Comparison of ENCODE assay signal across 15 mouse cellular contexts in genomic region chr14:99579765-99580266, GRCm38 (mm10).
DNase-seq lines count a peak whose midpoint lies in the region; ATAC-seq and TF ChIP-seq lines count a peak whose summit lies in the region.
"Had no signal": no experiment of that assay in that cellular context is flagged by ENCODE, and none has a peak within 500 bp of the region (broad histone marks: within the 10 kb centered on the region; RNA-seq: fewer than 3 reads in every experiment).

No protein-coding gene starts in this region.

- TF ChIP-seq CTCF in small intestine, adult 2 months (IDR thresholded peaks at IDR 0.05; ENCODE audit: extremely low read depth, insufficient read length, insufficient replicate concordance, low read depth, low read length) = no peak

- no peaks in the 10 kb centered on the region for H3K9me3 ChIP-seq in embryonic facial prominence, embryonic 13.5 days
- no peaks in the 10 kb centered on the region for H3K9me3 ChIP-seq in embryonic facial prominence, embryonic 10.5 days
- H3K9me3 ChIP-seq in kidney, embryonic 14.5 days (ENCODE audit: control insufficient read depth, low read length) = no peaks in the 10 kb centered on the region
- no peaks in the 10 kb centered on the region for H3K9me3 ChIP-seq in embryonic facial prominence, embryonic 14.5 days (ENCODE audit: control insufficient read depth, low read length)
- H3K9me3 ChIP-seq: liver, embryonic 13.5 days had no signal

- no peak for ATAC-seq in embryonic facial prominence, embryonic 13.5 days (ENCODE audit: insufficient number of reproducible peaks, insufficient read depth, low FRiP score, low TSS enrichment, low read depth)
- no peak for ATAC-seq in kidney, embryonic 14.5 days (ENCODE audit: low FRiP score, low TSS enrichment)
- no peak for ATAC-seq in embryonic facial prominence, embryonic 14.5 days (ENCODE audit: low read depth)
- ATAC-seq: hindbrain, postnatal 0 days had no signal

- H3K27ac ChIP-seq in embryonic facial prominence, embryonic 13.5 days = peak overlapping the region; percentile 75
- H3K27ac ChIP-seq in embryonic facial prominence, embryonic 10.5 days (replicated peaks) = no peak overlapping the region
- 0 out of 2 replicates have a peak overlapping the region, but pooled peaks have one; percentile 11 for H3K27ac ChIP-seq in kidney, embryonic 14.5 days (ENCODE audit: low read depth, low read length)
- H3K27ac ChIP-seq in embryonic facial prominence, embryonic 14.5 days (replicated peaks; ENCODE audit: low read depth, low read length) = peak overlapping the region; percentile 83
- H3K27ac ChIP-seq in small intestine, adult 2 months (ENCODE audit: insufficient read depth, low read depth, low read length) = peak overlapping the region; percentile 99
- H3K27ac ChIP-seq: hindbrain, postnatal 0 days; liver, embryonic 13.5 days had no signal

- DNase-seq in embryonic facial prominence, embryonic 10.5 days (ENCODE audit: low spot score) = no peak
- DNase-seq in kidney, adult 18-20 months = no peak
- DNase-seq in embryonic facial prominence, embryonic 14.5 days (ENCODE audit: low spot score) = no peak
- no peak for DNase-seq in layer of hippocampus, adult 11-12 months (ENCODE audit: low spot score)
- DNase-seq in right cerebral cortex, postnatal 10 days (ENCODE audit: low spot score in 2 of 2) = no peak
- DNase-seq: adrenal gland, postnatal 25 days; cerebellum, adult 8-10 months; gastrocnemius, postnatal 36 days; heart, postnatal 36 days; kidney, postnatal 10 days; liver, embryonic 13.5 days had no signal

- no peak for TF ChIP-seq POLR2A in small intestine, adult 2 months (IDR thresholded peaks at IDR 0.05; ENCODE audit: low read depth, low read length)

- H3K9ac ChIP-seq in embryonic facial prominence, embryonic 13.5 days = no peak overlapping the region
- H3K9ac ChIP-seq in kidney, embryonic 14.5 days (ENCODE audit: low read depth, low read length) = no peak overlapping the region
- H3K9ac ChIP-seq in embryonic facial prominence, embryonic 14.5 days (ENCODE audit: low read depth, low read length) = 0 out of 2 replicates have a peak overlapping the region, but pooled peaks have one; percentile 6
- H3K9ac ChIP-seq: liver, embryonic 13.5 days had no signal

- peaks cover 20% of the 10 kb centered on the region for H3K4me1 ChIP-seq in embryonic facial prominence, embryonic 13.5 days
- H3K4me1 ChIP-seq in embryonic facial prominence, embryonic 10.5 days = peaks cover 25% of the 10 kb centered on the region
- H3K4me1 ChIP-seq in kidney, embryonic 14.5 days (ENCODE audit: control insufficient read depth, insufficient read depth, low read length) = no peaks in the 10 kb centered on the region
- H3K4me1 ChIP-seq in embryonic facial prominence, embryonic 14.5 days (ENCODE audit: control insufficient read depth, insufficient read depth, low read length) = peaks cover 21% of the 10 kb centered on the region
- H3K4me1 ChIP-seq in small intestine, adult 2 months (ENCODE audit: control insufficient read depth, insufficient read depth, insufficient read length, low read length) = peaks cover 19% of the 10 kb centered on the region
- H3K4me1 ChIP-seq: liver, embryonic 13.5 days had no signal

- H3K36me3 ChIP-seq in embryonic facial prominence, embryonic 13.5 days = no peaks in the 10 kb centered on the region
- H3K36me3 ChIP-seq in embryonic facial prominence, embryonic 10.5 days (replicated peaks) = no peaks in the 10 kb centered on the region
- no peaks in the 10 kb centered on the region for H3K36me3 ChIP-seq in kidney, embryonic 14.5 days (ENCODE audit: control insufficient read depth, insufficient read depth, low read length)
- no peaks in the 10 kb centered on the region for H3K36me3 ChIP-seq in embryonic facial prominence, embryonic 14.5 days (ENCODE audit: control insufficient read depth, insufficient read depth, low read length)
- H3K36me3 ChIP-seq in small intestine, adult 2 months (ENCODE audit: control insufficient read depth, insufficient read depth, low read length) = no peaks in the 10 kb centered on the region
- H3K36me3 ChIP-seq: liver, embryonic 13.5 days had no signal

- WGBS in embryonic facial prominence, embryonic 13.5 days = 51% methylated on average over 4 of the region's 4 CpGs
- WGBS in embryonic facial prominence, embryonic 10.5 days = 79% methylated on average over 4 of the region's 4 CpGs
- 66% methylated on average over 4 of the region's 4 CpGs for WGBS in kidney, embryonic 14.5 days
- 58% methylated on average over 4 of the region's 4 CpGs for WGBS in embryonic facial prominence, embryonic 14.5 days
- WGBS in small intestine, adult 2 months = 25% methylated on average over 4 of the region's 4 CpGs

- H3K4me2 ChIP-seq in embryonic facial prominence, embryonic 13.5 days = peak overlapping the region; percentile 24
- H3K4me2 ChIP-seq in kidney, embryonic 14.5 days (replicated peaks; ENCODE audit: low read depth, low read length) = no peak overlapping the region
- peak overlapping the region; percentile 49 for H3K4me2 ChIP-seq in embryonic facial prominence, embryonic 14.5 days (ENCODE audit: low read depth, low read length)
- H3K4me2 ChIP-seq: liver, embryonic 13.5 days had no signal

- H3K4me3 ChIP-seq in embryonic facial prominence, embryonic 13.5 days = no peak overlapping the region
- H3K4me3 ChIP-seq in embryonic facial prominence, embryonic 10.5 days = no peak overlapping the region
- no peak overlapping the region for H3K4me3 ChIP-seq in kidney, embryonic 14.5 days (ENCODE audit: low read length)
- no peak overlapping the region for H3K4me3 ChIP-seq in embryonic facial prominence, embryonic 14.5 days (ENCODE audit: low read depth, low read length)
- no peak overlapping the region for H3K4me3 ChIP-seq in small intestine, adult 2 months (ENCODE audit: low read depth, low read length)
- H3K4me3 ChIP-seq: liver, embryonic 13.5 days had no signal

- no peaks in the 10 kb centered on the region for H3K27me3 ChIP-seq in embryonic facial prominence, embryonic 13.5 days
- H3K27me3 ChIP-seq in embryonic facial prominence, embryonic 10.5 days (replicated peaks; ENCODE audit: low read depth, poor library complexity, severe bottlenecking) = no peaks in the 10 kb centered on the region
- H3K27me3 ChIP-seq in kidney, embryonic 14.5 days (ENCODE audit: control insufficient read depth, insufficient read depth, low read length) = no peaks in the 10 kb centered on the region
- no peaks in the 10 kb centered on the region for H3K27me3 ChIP-seq in embryonic facial prominence, embryonic 14.5 days (replicated peaks; ENCODE audit: control insufficient read depth, insufficient read depth, low read length)
- H3K27me3 ChIP-seq in small intestine, adult 2 months (ENCODE audit: control insufficient read depth, insufficient read depth, low read length) = no peaks in the 10 kb centered on the region
- H3K27me3 ChIP-seq: liver, embryonic 13.5 days had no signal
